Mouse (Mus musculus) kidney, embryonic 16.5 days (tissue): ENCODE measurements at regions not wholly inside any gene's neighbourhood (a gene's known extent, or its start where the extent isn't known, plus 50 kb on each side); places are given as distances from the start of the nearest gene placed in this dataset.

Experiments used
- ATAC-seq: fragments of 200-750 bp; cut with Nextera tagmentation; 2 replicates; pipeline ENCODE4 v1.8.0; 2017; ENCODE audit warnings: moderate TSS enrichment; ENCODE audit not compliant: low FRiP score, low TSS enrichment
- H3K27ac ChIP-seq: fragments of 300-500 bp; sonication (generic); 2 replicates; pipeline ENCODE4 v1.5.1; 2014; ENCODE audit warnings: low read length
- H3K27me3 ChIP-seq: fragments of 300-500 bp; sonication (generic); 2 replicates; pipeline ENCODE4 v1.6.1; 2014; ENCODE audit warnings: low read length, control low read depth, mixed read lengths; ENCODE audit not compliant: insufficient read depth
- H3K36me3 ChIP-seq: fragments of 300-500 bp; sonication (generic); 2 replicates; pipeline ENCODE4 v1.6.1; 2014; ENCODE audit warnings: low read length, control low read depth, mixed read lengths; ENCODE audit not compliant: insufficient read depth
- H3K4me1 ChIP-seq: fragments of 300-500 bp; sonication (generic); 2 replicates; pipeline ENCODE4 v1.6.1; 2014; ENCODE audit warnings: low read length, control low read depth, mixed read lengths; ENCODE audit not compliant: insufficient read depth
- H3K4me2 ChIP-seq: fragments of 300-500 bp; sonication (generic); replicated peaks from 2 replicates; pipeline ENCODE4 v1.6.1; 2014; ENCODE audit warnings: low read depth, low read length
- H3K4me3 ChIP-seq: fragments of 300-500 bp; sonication (generic); 2 replicates; pipeline ENCODE4 v1.5.1; 2014; ENCODE audit warnings: mild to moderate bottlenecking, low read length
- H3K9ac ChIP-seq: fragments of 300-500 bp; sonication (generic); replicated peaks from 2 replicates; pipeline ENCODE4 v1.6.1; 2014; ENCODE audit warnings: low read length
- H3K9me3 ChIP-seq: fragments of 300-500 bp; sonication (generic); 2 replicates; pipeline ENCODE4 v1.6.1; 2016; ENCODE audit warnings: low read length, control low read depth
- WGBS: fragments of 180-500 bp; shearing (Covaris S2); extraction: QIAGEN DNeasy Blood & Tissue Kit; methylation state at CpG from one replicate; pipeline ENCODE4 v1.1.7; 2014; 5-methylcytosine and 5-hydroxymethylcytosine counted together

GRCm38 (mm10) chr17:84844950-84845349 lies 54.4 kb upstream of the Lrpprc start:
- Histone ChIP-seq H3K27ac (no peak overlapping the region), H3K9ac (no peak overlapping the region), H3K36me3 (no peaks in the 10 kb centered on the region), H3K4me3 (no peak overlapping the region), H3K27me3 (no peaks in the 10 kb centered on the region), H3K4me2 (no peak overlapping the region), H3K4me1 (no peaks in the 10 kb centered on the region), H3K9me3 (no peaks in the 10 kb centered on the region)
- ATAC-seq = no peak
- 87% methylated on average over 13 of the region's 13 CpGs for WGBS

GRCm38 (mm10) chr17:84846141-84846540 lies 55.6 kb upstream of the Lrpprc start:
- no peaks in the 10 kb centered on the region for H3K36me3 ChIP-seq
- H3K4me1 ChIP-seq = no peaks in the 10 kb centered on the region

GRCm38 (mm10) chr17:84848385-84849030 lies 57.9 kb upstream of the Lrpprc start:
- ATAC-seq = no peak
- Histone ChIP-seq H3K27ac (no peak overlapping the region), H3K9me3 (no peaks in the 10 kb centered on the region), H3K36me3 (no peaks in the 10 kb centered on the region), H3K4me3 (no peak overlapping the region), H3K9ac (no peak overlapping the region), H3K27me3 (no peaks in the 10 kb centered on the region), H3K4me2 (no peak overlapping the region), H3K4me1 (no peaks in the 10 kb centered on the region)
- 50% methylated on average over 14 of the region's 14 CpGs for WGBS

More at GRCm38 (mm10) chr17:84846141-84846540, 55.6 kb upstream of the Lrpprc start:
- Histone ChIP-seq H3K9ac (no peak overlapping the region), H3K9me3 (no peaks in the 10 kb centered on the region), H3K27me3 (no peaks in the 10 kb centered on the region), H3K4me2 (no peak overlapping the region), H3K27ac (no peak overlapping the region), H3K4me3 (no peak overlapping the region)
- 84% methylated on average over 9 of the region's 9 CpGs for WGBS
- no peak for ATAC-seq

GRCm38 (mm10) chr17:84849031-84849405 lies 58.4 kb upstream of the Lrpprc start:
- WGBS = 68% methylated on average over 6 of the region's 6 CpGs
- H3K4me1 ChIP-seq = no peaks in the 10 kb centered on the region

GRCm38 (mm10) chr17:84850464-84850863 lies 59.9 kb upstream of the Lrpprc start:
- H3K27me3 ChIP-seq = no peaks in the 10 kb centered on the region

More at GRCm38 (mm10) chr17:84849031-84849405, 58.4 kb upstream of the Lrpprc start:
- Histone ChIP-seq H3K36me3 (no peaks in the 10 kb centered on the region), H3K27ac (no peak overlapping the region), H3K27me3 (no peaks in the 10 kb centered on the region), H3K9me3 (no peaks in the 10 kb centered on the region), H3K4me3 (no peak overlapping the region), H3K4me2 (no peak overlapping the region), H3K9ac (no peak overlapping the region)
- ATAC-seq = no peak

GRCm38 (mm10) chr17:84850893-84851292 lies 60.3 kb upstream of the Lrpprc start:
- ATAC-seq = no peak
- 88% methylated on average over 5 of the region's 5 CpGs for WGBS
- no peaks in the 10 kb centered on the region for H3K9me3 ChIP-seq

More at GRCm38 (mm10) chr17:84850464-84850863, 59.9 kb upstream of the Lrpprc start:
- Histone ChIP-seq H3K9ac (no peak overlapping the region), H3K4me1 (no peaks in the 10 kb centered on the region), H3K4me2 (no peak overlapping the region), H3K36me3 (no peaks in the 10 kb centered on the region), H3K4me3 (no peak overlapping the region), H3K27ac (no peak overlapping the region), H3K9me3 (no peaks in the 10 kb centered on the region)
- 73% methylated on average over 5 of the region's 5 CpGs for WGBS
- no peak for ATAC-seq

GRCm38 (mm10) chr17:84856971-84857370 lies 66.4 kb upstream of the Lrpprc start:
- ATAC-seq = no peak
- H3K9me3 ChIP-seq = no peaks in the 10 kb centered on the region
- WGBS = 84% methylated on average over 6 of the region's 6 CpGs

More at GRCm38 (mm10) chr17:84850893-84851292, 60.3 kb upstream of the Lrpprc start:
- no peaks in the 10 kb centered on the region for H3K4me1 ChIP-seq
- no peak overlapping the region for H3K4me3 ChIP-seq
- H3K4me2 ChIP-seq = no peak overlapping the region
- no peak overlapping the region for H3K9ac ChIP-seq
- no peak overlapping the region for H3K27ac ChIP-seq
- no peaks in the 10 kb centered on the region for H3K27me3 ChIP-seq
- no peaks in the 10 kb centered on the region for H3K36me3 ChIP-seq

GRCm38 (mm10) chr17:84858830-84859229 lies 68.2 kb upstream of the Lrpprc start:
- H3K27ac ChIP-seq = no peak overlapping the region
- H3K4me3 ChIP-seq = no peak overlapping the region
- H3K27me3 ChIP-seq = no peaks in the 10 kb centered on the region
- no peaks in the 10 kb centered on the region for H3K36me3 ChIP-seq
- no peaks in the 10 kb centered on the region for H3K9me3 ChIP-seq
- no peak overlapping the region for H3K4me2 ChIP-seq
- H3K4me1 ChIP-seq = 0 out of 2 replicates have a peak, but pooled peaks cover 12% of the 10 kb centered on the region
- 11% methylated on average over 4 of the region's 4 CpGs for WGBS
- ATAC-seq = no peak
- H3K9ac ChIP-seq = no peak overlapping the region

More at GRCm38 (mm10) chr17:84856971-84857370, 66.4 kb upstream of the Lrpprc start:
- Histone ChIP-seq H3K4me2 (no peak overlapping the region), H3K27ac (no peak overlapping the region), H3K4me1 (0 out of 2 replicates have a peak, but pooled peaks cover 12% of the 10 kb centered on the region), H3K36me3 (no peaks in the 10 kb centered on the region), H3K4me3 (no peak overlapping the region), H3K9ac (no peak overlapping the region), H3K27me3 (no peaks in the 10 kb centered on the region)

GRCm38 (mm10) chr17:84859916-84860315 lies 69.3 kb upstream of the Lrpprc start:
- 0 out of 2 replicates have a peak, but pooled peaks cover 12% of the 10 kb centered on the region for H3K4me1 ChIP-seq
- no peak overlapping the region for H3K9ac ChIP-seq
- H3K4me3 ChIP-seq = no peak overlapping the region
- no peaks in the 10 kb centered on the region for H3K9me3 ChIP-seq
- ATAC-seq = no peak
- H3K27ac ChIP-seq = no peak overlapping the region
- 68% methylated on average over 8 of the region's 8 CpGs for WGBS
- H3K36me3 ChIP-seq = no peaks in the 10 kb centered on the region
- H3K4me2 ChIP-seq = no peak overlapping the region
- no peaks in the 10 kb centered on the region for H3K27me3 ChIP-seq

GRCm38 (mm10) chr17:84860835-84861234 lies 70.2 kb upstream of the Lrpprc start:
- 45% methylated on average over 4 of the region's 4 CpGs for WGBS
- Histone ChIP-seq H3K4me3 (no peak overlapping the region), H3K9me3 (no peaks in the 10 kb centered on the region), H3K36me3 (no peaks in the 10 kb centered on the region), H3K9ac (no peak overlapping the region), H3K4me1 (0 out of 2 replicates have a peak, but pooled peaks cover 12% of the 10 kb centered on the region), H3K4me2 (no peak overlapping the region), H3K27ac (no peak overlapping the region), H3K27me3 (no peaks in the 10 kb centered on the region)
- no peak for ATAC-seq
